Mouse (Mus musculus): ENCODE data around the gene Aire. TPM values are rescaled to one million over a fixed set of nuclear protein-coding genes. Genes with fewer than 3 reads are reported as not detected.

Gene Aire
- total RNA-seq (2021), result not detected
- long read RNA-seq, experiment 1, result 0 reads
- long read RNA-seq, experiment 2, result 0 reads

- DNase-seq, result peak in 1 of 2 experiments; percentile 45
- intact Hi-C loops (cut with DNase I), result loop anchor here (2.0 kb wide), 1 partner anchor 55 kb away; no protein-coding TSS in a partner anchor
These were observed at the start of gene Aire for GRCm38 (mm10) chr10:78043406-78043836. Aire (minus strand) TSS chr10:78043610.

DNA sequence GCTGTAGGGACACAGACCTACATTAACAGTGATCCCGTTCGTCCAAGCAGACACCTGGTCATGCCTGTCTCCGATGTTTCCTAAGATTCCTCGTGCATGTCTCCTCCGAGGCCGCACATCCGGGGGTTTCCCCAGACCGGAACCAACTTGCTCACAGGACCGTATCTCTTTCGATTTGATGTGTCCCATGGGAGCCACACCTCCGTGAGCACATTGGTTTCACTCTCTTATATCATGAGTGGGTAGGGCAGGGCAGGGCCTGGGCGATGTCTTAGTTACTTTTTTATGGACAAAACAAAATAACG is 49.3 kb upstream of the Aire start:
- intact Hi-C loops (cut with DNase I), result no loop called here
- DNase-seq, result no peak

DNA sequence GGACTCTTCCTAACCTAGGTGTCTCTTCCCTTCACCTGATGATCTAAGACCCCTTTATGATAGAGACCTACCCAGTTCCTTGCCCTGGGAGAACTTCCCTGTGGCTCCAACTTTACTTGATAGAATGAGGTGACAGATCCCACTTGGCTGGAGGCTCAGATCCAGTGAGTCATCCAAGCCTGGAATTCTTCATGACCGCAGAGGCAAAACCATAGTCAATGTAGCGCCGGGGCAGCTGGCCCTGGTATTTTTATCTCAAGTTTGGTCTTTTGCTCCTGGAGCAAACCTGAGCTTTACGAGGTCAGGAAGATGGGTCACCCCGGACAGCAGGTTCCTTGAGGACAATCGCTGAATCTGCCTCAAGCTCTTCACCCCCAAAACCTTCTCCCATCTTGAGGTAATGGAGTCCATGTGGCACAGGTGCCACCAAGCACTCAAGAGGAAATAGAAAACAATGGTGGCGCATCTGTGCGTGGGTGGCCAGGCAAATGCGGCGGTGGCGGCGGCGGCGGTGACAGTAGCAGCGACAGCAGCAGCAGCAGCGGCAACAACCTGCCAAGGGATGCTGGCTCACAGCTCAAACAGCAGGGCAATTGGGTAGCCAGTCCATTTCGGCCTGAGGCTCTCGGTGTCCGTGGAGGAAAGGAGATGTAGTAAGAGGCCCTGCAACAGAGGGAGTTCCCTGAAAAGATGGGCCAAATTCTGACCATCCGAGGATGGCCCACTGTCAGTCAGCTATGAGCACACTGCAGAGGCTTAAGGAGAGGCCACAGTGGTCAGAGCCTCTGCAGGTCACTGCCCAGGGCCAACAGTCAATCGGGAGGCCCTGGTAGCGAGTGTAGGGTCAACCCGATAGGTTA is 48.7 kb upstream of the Aire start:
- intact Hi-C loops (cut with DNase I), result no loop called here
- DNase-seq, result no peak

- intact Hi-C loops (cut with DNase I), result no loop called here
- no peak for DNase-seq
These were observed 47.5 kb upstream of the Aire start for GRCm38 (mm10) chr10:78090706-78091491.

- DNase-seq, result no peak
- intact Hi-C loops (cut with DNase I), result no loop called here
These were observed 46.8 kb upstream of the Aire start for GRCm38 (mm10) chr10:78090246-78090645.

GRCm38 (mm10) chr10:78087101-78087511 is 43.7 kb upstream of the Aire start:
- intact Hi-C loops (cut with DNase I), result no loop called here
- DNase-seq, result no peak

GRCm38 (mm10) chr10:78086444-78087061 is 43.1 kb upstream of the Aire start:
- intact Hi-C loops (cut with DNase I), result no loop called here
- DNase-seq, result no peak

GRCm38 (mm10) chr10:78085711-78086110 is 42.3 kb upstream of the Aire start:
- intact Hi-C loops (cut with DNase I), result no loop called here
- no peak for DNase-seq

GRCm38 (mm10) chr10:78084073-78084472 is 40.7 kb upstream of the Aire start:
- no peak for DNase-seq
- intact Hi-C loops (cut with DNase I), result no loop called here

DNA sequence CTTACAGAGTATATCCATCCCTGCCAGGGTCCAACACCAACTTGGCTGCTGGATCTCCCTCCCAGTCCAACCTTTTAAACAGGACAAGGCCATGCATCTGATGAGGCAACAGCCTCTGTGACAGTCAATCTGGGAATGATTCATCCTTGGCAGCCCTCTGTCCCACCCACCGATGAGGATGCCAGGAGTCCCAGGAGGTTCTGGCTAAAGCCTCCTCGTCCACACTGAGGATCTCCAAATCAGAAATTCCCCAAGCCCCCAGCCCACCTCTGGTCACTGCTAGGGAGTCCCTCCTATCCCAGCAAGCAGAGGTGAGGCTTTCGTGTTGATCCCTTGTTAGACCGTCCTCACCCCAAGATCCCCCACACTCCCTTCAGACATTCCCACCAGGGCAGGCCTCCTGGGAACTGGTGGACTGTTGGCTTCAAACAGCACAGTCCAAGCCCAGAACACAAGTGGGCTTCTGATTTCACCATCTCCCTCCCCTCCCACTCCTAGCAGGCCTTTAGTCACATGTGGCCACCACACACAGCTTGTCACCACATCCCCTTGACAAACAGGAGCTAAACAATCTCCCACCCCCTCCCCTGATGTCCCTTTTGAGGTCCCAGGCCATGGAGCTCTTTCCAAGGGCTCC is 36.7 kb upstream of the Aire start:
- intact Hi-C loops (cut with DNase I), result no loop called here
- DNase-seq, result peak; percentile 43 to 54

DNA sequence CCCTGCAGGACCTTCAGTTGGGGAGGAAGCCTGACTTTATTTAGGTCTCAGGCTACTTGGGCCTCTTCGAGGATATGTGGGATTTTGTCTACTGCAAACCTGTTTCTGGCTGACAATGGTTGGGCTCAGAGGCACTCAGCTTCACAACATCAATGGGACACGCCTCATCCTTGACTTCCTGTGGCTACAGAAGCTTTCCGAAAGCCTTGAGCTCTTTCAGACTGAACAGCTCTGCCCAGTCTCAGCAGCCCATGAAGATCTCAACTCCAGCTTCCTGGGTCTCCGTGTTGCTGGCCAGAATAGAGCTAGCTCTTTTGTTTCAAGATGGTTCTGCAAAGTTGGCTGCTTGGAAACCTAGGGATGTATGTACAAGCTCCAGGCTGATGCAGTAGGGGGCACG is 34.9 kb upstream of the Aire start:
- intact Hi-C loops (cut with DNase I), result no loop called here
- no peak for DNase-seq

DNA sequence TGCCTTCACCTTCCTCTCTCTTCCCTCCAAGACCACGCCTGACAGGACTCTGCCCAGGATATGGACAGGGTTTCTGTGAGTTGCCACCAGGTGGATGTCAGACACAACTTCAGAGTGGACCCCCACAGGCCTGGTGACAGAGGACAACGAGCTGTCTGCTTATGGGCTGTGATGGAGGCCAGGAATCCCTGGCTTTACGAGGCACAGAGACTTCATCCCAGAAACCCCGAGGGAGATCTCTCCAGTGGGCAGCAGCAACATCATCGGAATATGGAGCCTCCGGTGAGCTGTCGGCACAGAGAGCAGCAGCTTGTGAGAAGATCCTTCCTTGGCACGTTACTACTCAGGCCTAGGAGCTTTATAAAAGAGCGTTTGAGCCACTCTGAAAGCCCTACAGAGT is 34.5 kb upstream of the Aire start:
- intact Hi-C loops (cut with DNase I), result no loop called here

GRCm38 (mm10) chr10:78074977-78075376 is 31.6 kb upstream of the Aire start:
- intact Hi-C loops (cut with DNase I), result no loop called here
- DNase-seq, result no peak

More for the DNA sequence above, 34.5 kb upstream of the Aire start:
- DNase-seq, result no peak

DNA sequence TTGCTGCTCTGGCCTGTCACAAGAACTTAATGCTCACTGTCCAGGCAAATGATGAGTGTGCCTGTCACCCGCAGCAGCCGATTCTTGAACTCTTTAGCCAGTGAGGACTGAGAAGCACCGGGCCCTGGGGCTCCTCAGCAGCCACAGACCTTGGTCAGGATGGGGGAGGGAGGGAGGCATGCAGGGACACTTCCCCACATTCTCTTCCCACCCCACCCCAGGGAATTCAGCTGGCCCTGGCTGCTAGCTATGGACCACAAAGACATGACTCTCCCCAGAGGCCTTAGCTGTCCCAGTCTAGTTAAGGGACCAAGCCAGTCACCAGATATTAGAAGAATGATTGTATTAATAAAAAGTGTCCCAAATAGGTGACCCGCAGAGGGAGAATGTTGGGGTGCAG is 30.7 kb upstream of the Aire start:
- intact Hi-C loops (cut with DNase I), result no loop called here
- no peak for DNase-seq

GRCm38 (mm10) chr10:78069101-78070011 is 25.9 kb upstream of the Aire start, which contains the start of gene Icosl:
Icosl (plus strand) TSS chr10:78069302.
- intact Hi-C loops (cut with DNase I), result loop anchor here (2.0 kb wide), 1 partner anchor 91 kb away; no protein-coding TSS in a partner anchor
- peak; percentile 66 to 73 for DNase-seq

- intact Hi-C loops (cut with DNase I), result loop anchor here (2.0 kb wide), 1 partner anchor 92 kb away; no protein-coding TSS in a partner anchor
- no peak for DNase-seq
These were observed 25.1 kb upstream of the Aire start for GRCm38 (mm10) chr10:78068541-78068940.

DNA sequence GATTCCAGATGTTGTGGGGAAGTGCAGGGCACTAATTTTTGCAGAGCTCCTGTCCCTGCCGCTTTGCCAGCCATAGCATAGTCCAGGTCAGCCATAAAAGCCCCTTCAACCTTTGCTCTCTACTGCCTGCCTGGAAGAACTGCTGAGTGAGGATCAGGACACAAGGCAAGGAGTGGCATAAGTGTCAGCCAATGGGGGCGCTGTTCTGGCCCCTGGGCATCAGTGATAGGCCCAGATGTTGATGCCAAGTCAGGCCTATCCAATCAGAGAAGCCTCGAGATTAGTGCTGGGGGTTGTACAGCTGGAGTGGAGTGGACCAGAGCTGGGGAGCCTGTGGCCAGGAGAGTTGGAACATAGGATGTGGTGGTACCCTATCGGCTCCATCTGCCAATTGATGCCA is 23.8 kb upstream of the Aire start:
- no peak for DNase-seq
- intact Hi-C loops (cut with DNase I), result no loop called here

- no peak for DNase-seq
- intact Hi-C loops (cut with DNase I), result no loop called here
These were observed 19.7 kb upstream of the Aire start for GRCm38 (mm10) chr10:78063122-78063521.

DNA sequence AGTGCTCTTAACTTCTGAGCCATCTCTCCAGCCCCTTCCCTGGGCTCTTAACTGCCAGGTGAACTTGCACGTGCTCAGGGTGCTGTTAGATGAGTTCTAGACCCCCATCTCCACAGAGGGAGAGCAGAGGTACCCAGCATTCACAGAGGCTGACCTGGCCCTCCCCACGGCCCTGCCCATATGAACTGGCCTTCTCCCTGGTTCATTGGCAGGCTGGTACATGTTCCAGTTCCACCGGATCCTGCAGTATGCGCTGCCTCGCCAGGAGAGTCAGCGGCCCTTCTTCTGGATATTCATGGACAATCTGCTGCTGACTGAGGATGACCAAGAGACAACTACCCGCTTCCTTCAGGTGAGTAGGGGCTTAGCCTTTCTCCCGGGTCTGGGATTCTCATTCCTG is 13.6 kb upstream of the Aire start:
- DNase-seq, result no peak
- intact Hi-C loops (cut with DNase I), result no loop called here

Data from gastrocnemius, postnatal 36 days (tissue).